Mouse (Mus musculus) 3T3-L1 (cell line): ENCODE measurements at regions not wholly inside any gene's neighbourhood (a gene's known extent, or its start where the extent isn't known, plus 50 kb on each side); places are given as distances from the start of the nearest gene placed in this dataset.
A peak's percentile ranks its signal among the peaks of the same experiment; 100 is the strongest.
"Not testable (repeated sequence)": the region's sequence is repeated elsewhere in the genome, so short reads cannot be mapped to it uniquely, and the experiment has no call there.

Source experiments
- DNase-seq: peaks from one replicate; pipeline ENCODE4 v3.0.0-alpha.2; 2015; ENCODE audit warnings: low read depth, low spot score

GRCm38 (mm10) chr10:53482919-53483318 is 103.2 kb upstream of the Cep85l start:
- DNase-seq: peak; percentile 44

GRCm38 (mm10) chr10:53470200-53470599 is 90.5 kb upstream of the Cep85l start:
- no peak for DNase-seq

GRCm38 (mm10) chr10:53469611-53470010 is 89.9 kb upstream of the Cep85l start:
- DNase-seq: no peak

- DNase-seq: no peak
Measured at GRCm38 (mm10) chr10:53468293-53468545, 88.5 kb upstream of the Cep85l start.

GRCm38 (mm10) chr10:53467472-53468292 is 87.9 kb upstream of the Cep85l start:
- DNase-seq: no peak

- peak; percentile 42 for DNase-seq
Measured at GRCm38 (mm10) chr10:53466851-53467250, 87.1 kb upstream of the Cep85l start.

GRCm38 (mm10) chr10:53466261-53466660 is 86.5 kb upstream of the Cep85l start:
- no peak for DNase-seq

- no peak for DNase-seq
Measured at GRCm38 (mm10) chr10:53464581-53464980, 84.8 kb upstream of the Cep85l start.

- no peak for DNase-seq
Measured at GRCm38 (mm10) chr10:53464006-53464405, 84.3 kb upstream of the Cep85l start.

GRCm38 (mm10) chr10:53463471-53463870 is 83.7 kb upstream of the Cep85l start:
- no peak for DNase-seq

GRCm38 (mm10) chr10:53462449-53463308 is 82.9 kb upstream of the Cep85l start:
- DNase-seq: no peak

GRCm38 (mm10) chr10:53461070-53461781 is 81.5 kb upstream of the Cep85l start:
- peak; percentile 19 for DNase-seq

GRCm38 (mm10) chr10:53459706-53460105 is 80.0 kb upstream of the Cep85l start:
- not testable (repeated sequence) for DNase-seq

GRCm38 (mm10) chr10:53456027-53456713 is 76.4 kb upstream of the Cep85l start:
- no peak for DNase-seq

GRCm38 (mm10) chr10:53444789-53445188 is 65.0 kb upstream of the Cep85l start:
- DNase-seq: no peak

GRCm38 (mm10) chr10:53443443-53443842 is 63.7 kb upstream of the Cep85l start:
- DNase-seq: no peak

GRCm38 (mm10) chr10:53442912-53443311 is 63.2 kb upstream of the Cep85l start:
- DNase-seq: no peak

- DNase-seq: no peak
Measured at GRCm38 (mm10) chr10:53440251-53440650, 60.5 kb upstream of the Cep85l start.

GRCm38 (mm10) chr10:53438388-53438787 is 58.6 kb upstream of the Cep85l start:
- DNase-seq: no peak

GRCm38 (mm10) chr10:53437724-53438123 is 58.0 kb upstream of the Cep85l start:
- no peak for DNase-seq

GRCm38 (mm10) chr10:53436023-53436475 is 56.3 kb upstream of the Cep85l start:
- no peak for DNase-seq
